Mouse (Mus musculus) liver, embryonic 14.5 days (tissue): ENCODE measurements around the gene Rab6b.

Experiments used
- CTCF ChIP-seq: IDR thresholded peaks from 2 replicates; pipeline ENCODE4 v1.5.1; 2016; ENCODE audit warnings: antibody characterized with exemption, low read depth, control low read depth
- EP300 ChIP-seq: IDR thresholded peaks from 2 replicates; pipeline ENCODE4 v1.6.1; 2016; ENCODE audit warnings: antibody characterized with exemption, low read depth

- no peak for TF ChIP-seq CTCF
- no peak for TF ChIP-seq EP300
Measured at GRCm38 (mm10) chr9:103063591-103063990, 48.0 kb upstream of the Rab6b start.
